Mouse (Mus musculus) liver, embryonic 12.5 days (tissue): ENCODE measurements at regions not wholly inside any gene's neighbourhood (a gene's known extent, or its start where the extent isn't known, plus 50 kb on each side); places are given as distances from the start of the nearest gene placed in this dataset.

Experiments used
- ATAC-seq: fragments of 200-750 bp; cut with Nextera tagmentation; 2 replicates; pipeline ENCODE4 v1.8.0; 2017; ENCODE audit warnings: moderate number of reproducible peaks, mild to moderate bottlenecking, moderate library complexity
- H3K27ac ChIP-seq: fragments of 300-500 bp; sonication (generic); 2 replicates; pipeline ENCODE4 v1.5.1; 2016; ENCODE audit warnings: mild to moderate bottlenecking
- H3K27me3 ChIP-seq: fragments of 300-500 bp; sonication (generic); replicated peaks from 2 replicates; pipeline ENCODE4 v1.6.1; 2016; ENCODE audit warnings: mild to moderate bottlenecking, moderate library complexity
- H3K36me3 ChIP-seq: fragments of 300-500 bp; sonication (generic); 2 replicates; pipeline ENCODE4 v1.6.1; 2016; ENCODE audit warnings: mild to moderate bottlenecking, moderate library complexity
- H3K4me1 ChIP-seq: fragments of 300-500 bp; sonication (generic); 2 replicates; pipeline ENCODE4 v1.6.1; 2016
- H3K4me2 ChIP-seq: fragments of 300-500 bp; sonication (generic); 2 replicates; pipeline ENCODE4 v1.6.1; 2016; ENCODE audit warnings: mild to moderate bottlenecking, moderate library complexity
- H3K4me3 ChIP-seq: fragments of 300-500 bp; sonication (generic); 2 replicates; pipeline ENCODE4 v1.5.1; 2016; ENCODE audit warnings: mild to moderate bottlenecking, moderate library complexity
- H3K9ac ChIP-seq: fragments of 300-500 bp; sonication (generic); 2 replicates; pipeline ENCODE4 v1.6.1; 2016; ENCODE audit warnings: mild to moderate bottlenecking, moderate library complexity
- H3K9me3 ChIP-seq: fragments of 300-500 bp; sonication (generic); replicated peaks from 2 replicates; pipeline ENCODE4 v1.6.1; 2016; ENCODE audit warnings: mild to moderate bottlenecking, moderate library complexity
- WGBS: fragments of 180-500 bp; shearing (Covaris S2); methylation state at CpG from one replicate; pipeline ENCODE4 v1.1.7; 2016; ENCODE audit not compliant: insufficient replicate concordance; 5-methylcytosine and 5-hydroxymethylcytosine counted together

DNA sequence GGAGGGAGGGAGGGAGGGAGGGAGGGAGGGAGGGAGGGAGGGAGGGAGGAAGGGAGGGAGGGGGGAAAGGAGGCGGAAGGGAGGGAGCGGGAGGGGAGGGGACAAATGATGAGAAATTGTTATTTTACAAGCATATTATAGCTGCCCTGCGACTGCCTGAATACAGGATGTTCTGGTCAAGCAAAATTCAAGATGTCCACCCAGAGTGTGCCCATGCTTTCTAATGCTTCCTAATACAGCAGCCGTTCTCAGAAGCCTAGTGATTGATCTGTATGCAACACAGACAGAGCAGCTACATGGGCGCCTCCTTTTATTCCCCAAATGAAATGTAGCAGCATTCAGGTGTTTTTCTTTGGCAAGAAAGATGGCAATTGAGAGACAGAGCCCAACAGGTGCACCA lies 434.9 kb downstream of the Gxylt1 start:
- Histone ChIP-seq H3K9ac (no peak overlapping the region), H3K27me3 (no peaks in the 10 kb centered on the region), H3K36me3 (no peaks in the 10 kb centered on the region), H3K9me3 (no peaks in the 10 kb centered on the region), H3K4me2 (no peak overlapping the region), H3K27ac (no peak overlapping the region), H3K4me1 (no peaks in the 10 kb centered on the region), H3K4me3 (no peak overlapping the region)
- no peak for ATAC-seq
- 76% methylated on average over 5 of the region's 5 CpGs for WGBS

DNA sequence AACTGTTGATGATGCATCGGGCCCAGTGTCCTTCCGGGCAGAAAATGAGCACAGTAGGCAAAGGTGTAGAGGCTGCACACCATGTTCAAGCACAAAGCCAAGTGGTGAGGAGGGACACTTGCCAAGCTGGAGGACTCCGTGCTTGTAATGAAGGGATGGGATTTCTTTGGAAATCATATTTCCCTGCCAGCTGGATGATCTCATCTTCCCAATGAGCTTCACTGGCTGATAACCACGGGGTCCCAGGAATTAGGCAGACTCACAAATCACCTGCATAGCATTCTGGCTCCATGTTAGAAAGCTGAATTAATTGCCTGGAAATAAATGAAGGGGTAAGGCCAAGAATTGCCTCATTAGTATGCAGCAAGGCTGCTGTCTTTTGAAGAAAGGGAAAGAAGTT lies 435.4 kb downstream of the Gxylt1 start:
- H3K4me1 ChIP-seq, result no peaks in the 10 kb centered on the region
- no peak overlapping the region for H3K27ac ChIP-seq
- no peak for ATAC-seq
- H3K4me3 ChIP-seq, result no peak overlapping the region
- H3K9ac ChIP-seq, result no peak overlapping the region
- 61% methylated on average over 4 of the region's 4 CpGs for WGBS
- no peaks in the 10 kb centered on the region for H3K27me3 ChIP-seq
- H3K36me3 ChIP-seq, result no peaks in the 10 kb centered on the region
- H3K4me2 ChIP-seq, result no peak overlapping the region
- no peaks in the 10 kb centered on the region for H3K9me3 ChIP-seq

DNA sequence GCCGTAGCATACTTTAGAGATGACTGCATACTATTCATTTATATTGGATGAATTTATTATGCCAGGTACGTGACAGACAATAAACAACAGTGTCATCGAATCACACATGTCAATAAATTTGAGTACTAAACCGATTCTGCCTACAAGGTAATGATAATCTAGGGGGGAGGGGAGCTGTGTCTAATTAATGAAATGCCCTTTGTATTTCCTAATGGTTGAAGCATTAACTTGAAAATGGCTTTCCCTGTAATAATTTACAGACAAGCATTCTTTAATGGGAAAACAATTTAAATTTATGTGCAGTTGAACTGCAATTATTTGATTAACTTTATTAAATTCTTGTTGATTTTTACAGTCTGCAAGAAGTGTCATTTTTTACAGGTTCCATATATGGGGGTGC lies 429.5 kb downstream of the Pdzrn4 start:
- H3K4me2 ChIP-seq, result no peak overlapping the region
- no peak overlapping the region for H3K27ac ChIP-seq
- 0 out of 2 replicates have a peak, but pooled peaks cover 5% of the 10 kb centered on the region for H3K9me3 ChIP-seq
- WGBS, result 70% methylated on average over 4 of the region's 4 CpGs
- H3K27me3 ChIP-seq, result no peaks in the 10 kb centered on the region
- H3K36me3 ChIP-seq, result no peaks in the 10 kb centered on the region
- ATAC-seq, result no peak
- no peaks in the 10 kb centered on the region for H3K4me1 ChIP-seq
- H3K9ac ChIP-seq, result no peak overlapping the region
- no peak overlapping the region for H3K4me3 ChIP-seq
